Mouse (Mus musculus) testis, adult 2 months (tissue): ENCODE results near the gene Gls2. TPM values are rescaled to one million over a fixed set of nuclear protein-coding genes. Genes with fewer than 3 reads are reported as not detected.

ENCODE experiments used
- H3K27ac ChIP-seq: fragments of 200-500 bp; 2 replicates; pipeline ENCODE4 v1.5.1; 2012; ENCODE audit warnings: low read depth, low read length; ENCODE audit not compliant: control insufficient read depth, insufficient read depth
- H3K27me3 ChIP-seq: fragments of 200-500 bp; 2 replicates; pipeline ENCODE4 v1.6.1; 2012; ENCODE audit warnings: mild to moderate bottlenecking, low read length, moderate library complexity; ENCODE audit not compliant: control insufficient read depth, insufficient read depth
- H3K36me3 ChIP-seq: fragments of 200-500 bp; 2 replicates; pipeline ENCODE4 v1.6.1; 2012; ENCODE audit warnings: mild to moderate bottlenecking, low read length; ENCODE audit not compliant: control insufficient read depth, insufficient read depth
- H3K4me1 ChIP-seq: fragments of 200-500 bp; 2 replicates; pipeline ENCODE4 v1.6.1; 2012; ENCODE audit warnings: low read length; ENCODE audit not compliant: control insufficient read depth, insufficient read depth
- H3K4me3 ChIP-seq: fragments of 200-500 bp; 2 replicates; pipeline ENCODE4 v1.5.1; 2012; ENCODE audit warnings: low read depth, mild to moderate bottlenecking, low read length, moderate library complexity, mixed read lengths; ENCODE audit not compliant: control insufficient read depth
- CTCF ChIP-seq: fragments of 200-500 bp; IDR thresholded peaks from 2 replicates; pipeline ENCODE4 v1.5.1; 2012; ENCODE audit warnings: low read depth, mild to moderate bottlenecking, inconsistent platforms, low read length, moderate library complexity; ENCODE audit not compliant: control insufficient read depth, insufficient read depth, insufficient replicate concordance
- POLR2A ChIP-seq: fragments of 200-500 bp; IDR thresholded peaks from 2 replicates; pipeline ENCODE4 v1.6.1; 2012; ENCODE audit warnings: low read depth, mild to moderate bottlenecking, inconsistent platforms, low read length, moderate library complexity; ENCODE audit not compliant: control insufficient read depth
- polyA plus RNA-seq: library from polyadenylated mRNA; depleted of rRNA; stranded (reverse); fragments of >200 nt; gene quantifications from 2 replicates; pipeline ENCODE4 v1.2.3, GENCODE M21; 2012; rRNA removed

Gene Gls2
- polyA plus RNA-seq, 1 experiment, result 3.7 TPM

GRCm38 (mm10) chr10:128258953-128259352, 64.7 kb downstream of the Gls2 start:
- no peaks in the 10 kb centered on the region for H3K36me3 ChIP-seq
- no peak for TF ChIP-seq CTCF
- TF ChIP-seq POLR2A, result no peak

More at GRCm38 (mm10) chr10:128258953-128259352, 64.7 kb downstream of the Gls2 start:
- no peaks in the 10 kb centered on the region for H3K27me3 ChIP-seq
- no peak overlapping the region for H3K27ac ChIP-seq
- H3K4me3 ChIP-seq, result no peak overlapping the region
- H3K4me1 ChIP-seq, result peaks cover 4% of the 10 kb centered on the region

Other genes with a start within 250 kb of the Gls2 start
- gene Hsd17b6, start 186.8 kb upstream of the Gls2 start, polyA plus RNA-seq, result not detected in 2 replicates
- gene Prim1, start 179.3 kb upstream of the Gls2 start, polyA plus RNA-seq, result 2.9 and 3.4 TPM in 2 replicates
- 229 and 234 TPM in 2 replicates for gene Naca, start 158.9 kb upstream of the Gls2 start, polyA plus RNA-seq
- 41.6 and 42.7 TPM in 2 replicates for gene Ptges3, start 135.5 kb upstream of the Gls2 start, polyA plus RNA-seq
- 805 and 830 TPM in 2 replicates for gene Atp5b, start 111.2 kb upstream of the Gls2 start, polyA plus RNA-seq
- gene Baz2a, start 102.9 kb upstream of the Gls2 start, polyA plus RNA-seq, result 90.5 and 100 TPM in 2 replicates
- 17.3 and 19.4 TPM in 2 replicates for gene Rbms2, start 14.2 kb upstream of the Gls2 start, polyA plus RNA-seq
- 3.1 and 3.4 TPM in 2 replicates for gene Spryd4, start 17.4 kb downstream of the Gls2 start, polyA plus RNA-seq
- not detected in 2 replicates for gene Mip, start 31.4 kb downstream of the Gls2 start, polyA plus RNA-seq
- gene Timeless, start 37.6 kb downstream of the Gls2 start, polyA plus RNA-seq, result 3.4 and 4.4 TPM in 2 replicates
- 0.05 TPM in 1 of 2 replicates, not detected in the other for gene Apon, start 59.6 kb downstream of the Gls2 start, polyA plus RNA-seq
- gene Apof, start 74.2 kb downstream of the Gls2 start, polyA plus RNA-seq, result 0.44 and 0.60 TPM in 2 replicates
- gene Stat2, start 76.1 kb downstream of the Gls2 start, polyA plus RNA-seq, result 6.0 and 6.6 TPM in 2 replicates
- gene Il23a, start 104.3 kb downstream of the Gls2 start, polyA plus RNA-seq, result 0.06 and 0.36 TPM in 2 replicates
- gene Pan2, start 108.9 kb downstream of the Gls2 start, polyA plus RNA-seq, result 21.1 and 24.6 TPM in 2 replicates
- 7.4 and 9.2 TPM in 2 replicates for gene Cnpy2, start 128.0 kb downstream of the Gls2 start, polyA plus RNA-seq
- 58.8 and 59.4 TPM in 2 replicates for gene Cs, start 143.3 kb downstream of the Gls2 start, polyA plus RNA-seq
- 21.2 TPM in 2 replicates for gene Coq10a, start 174.5 kb downstream of the Gls2 start, polyA plus RNA-seq
- 6.8 and 7.0 TPM in 2 replicates for gene Ankrd52, start 182.7 kb downstream of the Gls2 start, polyA plus RNA-seq
- 0.14 and 0.18 TPM in 2 replicates for gene Slc39a5, start 206.8 kb downstream of the Gls2 start, polyA plus RNA-seq
- gene Nabp2, start 217.0 kb downstream of the Gls2 start, polyA plus RNA-seq, result 22.5 and 27.7 TPM in 2 replicates
- 82.6 and 84.1 TPM in 2 replicates for gene Rnf41, start 217.2 kb downstream of the Gls2 start, polyA plus RNA-seq